Comparison of ENCODE assay signal across 8 mouse cellular contexts in genomic region chr2:122312722-122313417, GRCm38 (mm10). TPM values are rescaled to one million over a fixed set of nuclear protein-coding genes. Genes with fewer than 3 reads are reported as not detected.
A peak's percentile ranks its signal among the peaks of the same experiment; 100 is the strongest.
DNase-seq lines count a peak whose midpoint lies in the region; ATAC-seq lines count a peak whose summit lies in the region.

No protein-coding gene starts in this region.

- H3K27ac ChIP-seq in forebrain, embryonic 13.5 days = no peak overlapping the region

- peak overlapping the region; percentile 27 for H3K4me3 ChIP-seq in forebrain, embryonic 13.5 days

- ATAC-seq in forebrain, embryonic 13.5 days = peak; percentile 74
- peak; percentile 66 to 70; a peak in 3 of 4 replicates for ATAC-seq in hematopoietic stem cell, adult 5-6 weeks (replicated peaks in 1 of 2; ENCODE audit: insufficient read depth in 1 of 2, low FRiP score in 2 of 2, low TSS enrichment in 1 of 2, low read depth in 1 of 2, poor library complexity in 2 of 2, severe bottlenecking in 2 of 2)

- H3K4me1 ChIP-seq in forebrain, embryonic 13.5 days = peaks cover 7% of the 10 kb centered on the region; the same call in 1 of the 2 replicates

- H3K9me3 ChIP-seq in forebrain, embryonic 13.5 days (replicated peaks) = no peaks in the 10 kb centered on the region

- 5% methylated on average over 27 of the region's 27 CpGs for WGBS in forebrain, embryonic 13.5 days

- intact Hi-C loops in heart, postnatal 25 days (cut with DNase I) = no loop called here
- intact Hi-C loops in left cerebral cortex, postnatal 4 days (cut with DNase I) = no loop called here

- H3K4me2 ChIP-seq in forebrain, embryonic 13.5 days = peak overlapping the region; percentile 50

- peaks cover 56% of the 10 kb centered on the region for H3K27me3 ChIP-seq in forebrain, embryonic 13.5 days

- peak; percentile 92 for DNase-seq in heart, adult 11 months
- no peak for DNase-seq in heart, postnatal 25 days (ENCODE audit: low spot score)
- peak; percentile 50 for DNase-seq in cerebellum, adult 11 months
- DNase-seq in left cerebral cortex, postnatal 4 days = peak; percentile 85
- DNase-seq in mesoderm, embryonic 11.5 days (ENCODE audit: low read depth, low spot score) = peak; percentile 77
- DNase-seq in spleen, adult 18-20 months = peak; percentile 25 to 74

- no peaks in the 10 kb centered on the region for H3K36me3 ChIP-seq in forebrain, embryonic 13.5 days (ENCODE audit: poor library complexity, severe bottlenecking)

- H3K9ac ChIP-seq in forebrain, embryonic 13.5 days = no peak overlapping the region; the same call in 1 of the 2 replicates

RNA-seq across cellular contexts. Expression of gene Duoxa1, which starts 0.7 kb away (rescaled TPM):
- total RNA-seq in heart, postnatal 25 days (2021) = under 1 TPM; 0.28 to 0.29 TPM
- polyA plus RNA-seq in forebrain, embryonic 13.5 days (2015; fragmentation: Nextera tagmentation; extraction: Ambion mirVana) = not detected in 2 replicates
- total RNA-seq in hematopoietic stem cell, adult 5-6 weeks (2017) = not detected in 2 replicates
- total RNA-seq in left cerebral cortex, postnatal 4 days (2021) = under 1 TPM; 0.40 to 0.66 TPM

RNA-seq across cellular contexts. Expression of gene Duox1, which starts 2.6 kb away (rescaled TPM):
- total RNA-seq in heart, postnatal 25 days (2021) = under 1 TPM; 0.20 to 0.23 TPM
- polyA plus RNA-seq in forebrain, embryonic 13.5 days (2015; fragmentation: Nextera tagmentation; extraction: Ambion mirVana) = 0.04 TPM in 1 of 2 replicates, not detected in the other
- total RNA-seq in hematopoietic stem cell, adult 5-6 weeks (2017) = not detected in 2 replicates
- total RNA-seq in left cerebral cortex, postnatal 4 days (2021) = under 1 TPM; 0.12 to 0.36 TPM

RNA-seq across cellular contexts. Expression of gene Duoxa2, which starts 14.2 kb away (rescaled TPM):
- total RNA-seq in heart, postnatal 25 days (2021) = under 1 TPM; 0.17 to 0.26 TPM
- not detected in 2 replicates for polyA plus RNA-seq in forebrain, embryonic 13.5 days (2015; fragmentation: Nextera tagmentation; extraction: Ambion mirVana)
- not detected in 2 replicates for total RNA-seq in hematopoietic stem cell, adult 5-6 weeks (2017)
- total RNA-seq in left cerebral cortex, postnatal 4 days (2021) = under 1 TPM; 0.36 to 0.40 TPM

RNA-seq across cellular contexts. Expression of gene Duox2, which starts 14.6 kb away (rescaled TPM):
- under 1 TPM; 0.44 to 0.45 TPM for total RNA-seq in heart, postnatal 25 days (2021)
- not detected in 2 replicates for polyA plus RNA-seq in forebrain, embryonic 13.5 days (2015; fragmentation: Nextera tagmentation; extraction: Ambion mirVana)
- total RNA-seq in hematopoietic stem cell, adult 5-6 weeks (2017) = 0.06 TPM in 1 of 2 replicates, not detected in the other
- under 1 TPM; 0.22 to 0.58 TPM for total RNA-seq in left cerebral cortex, postnatal 4 days (2021)

RNA-seq across cellular contexts. Expression of gene Shf, which starts 56.1 kb away (rescaled TPM):
- 1 to 10 TPM; 3.7 to 6.6 TPM for total RNA-seq in heart, postnatal 25 days (2021)
- polyA plus RNA-seq in forebrain, embryonic 13.5 days (2015; fragmentation: Nextera tagmentation; extraction: Ambion mirVana) = 6.2 and 6.8 TPM in 2 replicates
- 2.8 and 4.7 TPM in 2 replicates for total RNA-seq in hematopoietic stem cell, adult 5-6 weeks (2017)
- 10 to 100 TPM; 54.9 to 56.9 TPM for total RNA-seq in left cerebral cortex, postnatal 4 days (2021)
